18 mouse cellular contexts compared by ENCODE assay signal in genomic region chr6:100132916-100133600, GRCm38 (mm10).
DNase-seq lines count a peak whose midpoint lies in the region; ATAC-seq and TF ChIP-seq lines count a peak whose summit lies in the region.
"Had no signal": no experiment of that assay in that cellular context is flagged by ENCODE, and none has a peak within 500 bp of the region (broad histone marks: within the 10 kb centered on the region; RNA-seq: fewer than 3 reads in every experiment).

No protein-coding gene starts in this region.

- 42% methylated on average over 4 of the region's 4 CpGs for WGBS in forebrain, embryonic 14.5 days
- 47% methylated on average over 4 of the region's 4 CpGs for WGBS in forebrain, postnatal 0 days
- WGBS in hindbrain, embryonic 12.5 days = 44% methylated on average over 4 of the region's 4 CpGs
- WGBS in hindbrain, postnatal 0 days = 26% methylated on average over 4 of the region's 4 CpGs
- WGBS in hindbrain, embryonic 13.5 days = 41% methylated on average over 4 of the region's 4 CpGs
- 36% methylated on average over 4 of the region's 4 CpGs for WGBS in thymus, adult 2 months

- ATAC-seq in forebrain, embryonic 14.5 days = peak; percentile 57
- ATAC-seq in forebrain, postnatal 0 days = no peak
- peak; percentile 30; the same call in 1 of the 2 replicates for ATAC-seq in hindbrain, embryonic 12.5 days (ENCODE audit: low FRiP score)
- no peak for ATAC-seq in hindbrain, postnatal 0 days
- no peak for ATAC-seq in hindbrain, embryonic 13.5 days (ENCODE audit: low FRiP score)

- H3K36me3 ChIP-seq in forebrain, embryonic 14.5 days (ENCODE audit: control insufficient read depth, insufficient read depth, low read length) = no peaks in the 10 kb centered on the region
- no peaks in the 10 kb centered on the region for H3K36me3 ChIP-seq in forebrain, postnatal 0 days (ENCODE audit: insufficient read depth)
- H3K36me3 ChIP-seq in hindbrain, embryonic 12.5 days = no peaks in the 10 kb centered on the region
- H3K36me3 ChIP-seq in hindbrain, postnatal 0 days (ENCODE audit: insufficient read depth, low read length) = no peaks in the 10 kb centered on the region
- no peaks in the 10 kb centered on the region for H3K36me3 ChIP-seq in hindbrain, embryonic 13.5 days
- H3K36me3 ChIP-seq in thymus, adult 2 months (ENCODE audit: control insufficient read depth, insufficient read depth, low read length) = no peaks in the 10 kb centered on the region
- H3K36me3 ChIP-seq: embryonic facial prominence, embryonic 13.5 days; liver, embryonic 13.5 days had no signal

- DNase-seq in forebrain, embryonic 14.5 days (ENCODE audit: low spot score) = peak; percentile 52
- DNase-seq in forebrain, postnatal 0 days = no peak
- no peak for DNase-seq in hindbrain, postnatal 0 days (ENCODE audit: low spot score)
- DNase-seq in adipocyte (ENCODE audit: low spot score) = peak; percentile 49
- DNase-seq in adrenal gland, postnatal 4 days (ENCODE audit: low spot score in 2 of 2) = no peak
- DNase-seq in thymus, adult 2 months = no peak
- DNase-seq: B cell, adult 2 months; cerebellum, adult 11-12 months; cerebellum, postnatal 36 days; gastrocnemius, postnatal 36 days; kidney, adult 8-10 months; kidney, postnatal 36 days; liver, embryonic 13.5 days; right cerebral cortex, postnatal 14 days had no signal

- H3K27ac ChIP-seq in forebrain, embryonic 14.5 days (ENCODE audit: low read depth, low read length) = no peak overlapping the region
- no peak overlapping the region for H3K27ac ChIP-seq in forebrain, postnatal 0 days (ENCODE audit: low read depth, low read length)
- H3K27ac ChIP-seq in hindbrain, embryonic 12.5 days = no peak overlapping the region
- H3K27ac ChIP-seq in hindbrain, postnatal 0 days = no peak overlapping the region
- peak overlapping the region; percentile 5; the same call in 1 of the 2 replicates for H3K27ac ChIP-seq in hindbrain, embryonic 13.5 days
- H3K27ac ChIP-seq in thymus, adult 2 months (ENCODE audit: control insufficient read depth, insufficient read depth, low read length) = no peak overlapping the region
- H3K27ac ChIP-seq: embryonic facial prominence, embryonic 13.5 days; liver, embryonic 13.5 days had no signal

- no peak overlapping the region for H3K9ac ChIP-seq in forebrain, embryonic 14.5 days (ENCODE audit: low read length)
- H3K9ac ChIP-seq in forebrain, postnatal 0 days = no peak overlapping the region
- no peak overlapping the region for H3K9ac ChIP-seq in hindbrain, embryonic 12.5 days
- H3K9ac ChIP-seq in hindbrain, postnatal 0 days (replicated peaks; ENCODE audit: low read length) = no peak overlapping the region
- H3K9ac ChIP-seq in hindbrain, embryonic 13.5 days = no peak overlapping the region
- H3K9ac ChIP-seq: embryonic facial prominence, embryonic 13.5 days; liver, embryonic 13.5 days had no signal

- peaks cover 13% of the 10 kb centered on the region for H3K4me1 ChIP-seq in forebrain, embryonic 14.5 days (ENCODE audit: control insufficient read depth, insufficient read depth, low read length)
- H3K4me1 ChIP-seq in forebrain, postnatal 0 days (ENCODE audit: insufficient read depth) = peaks cover 2% of the 10 kb centered on the region; the same call in 1 of the 2 replicates
- peaks cover 13% of the 10 kb centered on the region for H3K4me1 ChIP-seq in hindbrain, embryonic 12.5 days
- H3K4me1 ChIP-seq in hindbrain, postnatal 0 days (ENCODE audit: insufficient read depth, low read length) = no peaks in the 10 kb centered on the region
- peaks cover 22% of the 10 kb centered on the region for H3K4me1 ChIP-seq in hindbrain, embryonic 13.5 days (replicated peaks)
- H3K4me1 ChIP-seq in thymus, adult 2 months (replicated peaks; ENCODE audit: control insufficient read depth, insufficient read depth, low read length) = no peaks in the 10 kb centered on the region
- H3K4me1 ChIP-seq: liver, embryonic 13.5 days had no signal

- TF ChIP-seq CTCF in forebrain, postnatal 0 days (IDR thresholded peaks at IDR 0.05; ENCODE audit: low read depth) = no peak
- no peak for TF ChIP-seq CTCF in hindbrain, postnatal 0 days (IDR thresholded peaks at IDR 0.05; ENCODE audit: low read depth)
- TF ChIP-seq CTCF in thymus, adult 2 months (IDR thresholded peaks at IDR 0.05; ENCODE audit: borderline replicate concordance, control insufficient read depth, extremely low read depth, insufficient read depth, low read length, poor library complexity) = no peak

- H3K4me3 ChIP-seq in forebrain, embryonic 14.5 days (ENCODE audit: low read depth, low read length) = no peak overlapping the region
- H3K4me3 ChIP-seq in forebrain, postnatal 0 days (ENCODE audit: low read depth, low read length) = no peak overlapping the region
- no peak overlapping the region for H3K4me3 ChIP-seq in hindbrain, embryonic 12.5 days
- H3K4me3 ChIP-seq in hindbrain, postnatal 0 days (ENCODE audit: low read length) = no peak overlapping the region
- H3K4me3 ChIP-seq in hindbrain, embryonic 13.5 days = no peak overlapping the region
- no peak overlapping the region for H3K4me3 ChIP-seq in thymus, adult 2 months (ENCODE audit: control insufficient read depth, insufficient read depth, low read length)
- H3K4me3 ChIP-seq: embryonic facial prominence, embryonic 13.5 days; liver, embryonic 13.5 days; myocyte had no signal

- no peak for TF ChIP-seq POLR2A in thymus, adult 2 months (IDR thresholded peaks at IDR 0.05; ENCODE audit: control insufficient read depth, extremely low read depth, insufficient read depth, low read length, poor library complexity)

- no peaks in the 10 kb centered on the region for H3K9me3 ChIP-seq in forebrain, embryonic 14.5 days (replicated peaks; ENCODE audit: control insufficient read depth, low read length)
- no peaks in the 10 kb centered on the region for H3K9me3 ChIP-seq in forebrain, postnatal 0 days (ENCODE audit: low read length)
- no peaks in the 10 kb centered on the region for H3K9me3 ChIP-seq in hindbrain, embryonic 12.5 days (replicated peaks)
- H3K9me3 ChIP-seq in hindbrain, postnatal 0 days (ENCODE audit: low read length) = no peaks in the 10 kb centered on the region
- H3K9me3 ChIP-seq in hindbrain, embryonic 13.5 days = no peaks in the 10 kb centered on the region
- H3K9me3 ChIP-seq: embryonic facial prominence, embryonic 13.5 days; liver, embryonic 13.5 days had no signal

- H3K4me2 ChIP-seq in forebrain, embryonic 14.5 days (ENCODE audit: low read length) = no peak overlapping the region
- H3K4me2 ChIP-seq in forebrain, postnatal 0 days (ENCODE audit: low read depth) = no peak overlapping the region
- no peak overlapping the region for H3K4me2 ChIP-seq in hindbrain, embryonic 12.5 days (replicated peaks)
- H3K4me2 ChIP-seq in hindbrain, postnatal 0 days (ENCODE audit: low read depth, low read length) = no peak overlapping the region
- H3K4me2 ChIP-seq in hindbrain, embryonic 13.5 days = no peak overlapping the region
- H3K4me2 ChIP-seq: embryonic facial prominence, embryonic 13.5 days; liver, embryonic 13.5 days had no signal

- no peaks in the 10 kb centered on the region for H3K27me3 ChIP-seq in forebrain, embryonic 14.5 days (replicated peaks; ENCODE audit: control insufficient read depth, insufficient read depth, low read length)
- no peaks in the 10 kb centered on the region for H3K27me3 ChIP-seq in forebrain, postnatal 0 days (ENCODE audit: insufficient read depth, low read length)
- H3K27me3 ChIP-seq in hindbrain, embryonic 12.5 days = peaks cover 38% of the 10 kb centered on the region
- peaks cover 15% of the 10 kb centered on the region; the same call in 1 of the 2 replicates for H3K27me3 ChIP-seq in hindbrain, postnatal 0 days (ENCODE audit: insufficient read depth, low read length)
- peaks cover 44% of the 10 kb centered on the region for H3K27me3 ChIP-seq in hindbrain, embryonic 13.5 days
- no peaks in the 10 kb centered on the region; the same call in 1 of the 2 replicates for H3K27me3 ChIP-seq in thymus, adult 2 months (ENCODE audit: control insufficient read depth, insufficient read depth, low read length)
- H3K27me3 ChIP-seq: liver, embryonic 13.5 days had no signal

Comparison
In these comparisons a context has a peak if more than half of its experiments do, and no peak if none do; other contexts are left out.
1. ATAC-seq: peak in forebrain, embryonic 14.5 days (single experiment) and hindbrain, embryonic 12.5 days (single experiment); none in forebrain, postnatal 0 days (single experiment), hindbrain, postnatal 0 days (single experiment) and hindbrain, embryonic 13.5 days (single experiment).
2. DNase-seq: peak in forebrain, embryonic 14.5 days (single experiment) and adipocyte (single experiment); none in forebrain, postnatal 0 days (single experiment), hindbrain, postnatal 0 days (single experiment), adrenal gland, postnatal 4 days (0 of 2) and thymus, adult 2 months (single experiment).